Mouse (Mus musculus) thymus, adult 2 months (tissue): ENCODE data around the gene Dst. TPM values are rescaled to one million over a fixed set of nuclear protein-coding genes. Genes with fewer than 3 reads are reported as not detected.

ENCODE experiments used
- DNase-seq: peaks from one replicate; pipeline ENCODE4 v3.0.0; 2021
- H3K27ac ChIP-seq: fragments of 200-500 bp; 2 replicates; pipeline ENCODE4 v1.5.1; 2012; ENCODE audit warnings: low read length, control low read depth; ENCODE audit not compliant: control insufficient read depth, insufficient read depth
- H3K27me3 ChIP-seq: fragments of 200-500 bp; 2 replicates; pipeline ENCODE4 v1.6.1; 2012; ENCODE audit warnings: mild to moderate bottlenecking, low read length, moderate library complexity, mixed read lengths; ENCODE audit not compliant: control insufficient read depth, insufficient read depth
- H3K36me3 ChIP-seq: fragments of 200-500 bp; 2 replicates; pipeline ENCODE4 v1.6.1; 2012; ENCODE audit warnings: mild to moderate bottlenecking, low read length, moderate library complexity; ENCODE audit not compliant: control insufficient read depth, insufficient read depth
- H3K4me1 ChIP-seq: fragments of 200-500 bp; replicated peaks from 2 replicates; pipeline ENCODE4 v1.6.1; 2012; ENCODE audit warnings: low read length; ENCODE audit not compliant: control insufficient read depth, insufficient read depth
- H3K4me3 ChIP-seq: fragments of 200-500 bp; 2 replicates; pipeline ENCODE4 v1.5.1; 2012; ENCODE audit warnings: mild to moderate bottlenecking, low read length, control low read depth, moderate library complexity; ENCODE audit not compliant: control insufficient read depth, insufficient read depth
- CTCF ChIP-seq: fragments of 200-500 bp; IDR thresholded peaks from 2 replicates; pipeline ENCODE4 v1.5.1; 2012; ENCODE audit warnings: mild to moderate bottlenecking, control low read depth, low read length, moderate library complexity, borderline replicate concordance; ENCODE audit not compliant: control insufficient read depth, poor library complexity, insufficient read depth; ENCODE audit errors: extremely low read depth
- POLR2A ChIP-seq: fragments of 200-500 bp; IDR thresholded peaks from 2 replicates; pipeline ENCODE4 v1.6.1; 2012; ENCODE audit warnings: mild to moderate bottlenecking, low read length, control low read depth, moderate library complexity; ENCODE audit not compliant: control insufficient read depth, poor library complexity, insufficient read depth; ENCODE audit errors: extremely low read depth
- WGBS: fragments of 180-500 bp; shearing (Covaris S2); methylation state at CpG from one replicate; pipeline ENCODE4 v1.1.7; 2018; 5-methylcytosine and 5-hydroxymethylcytosine counted together
- polyA plus RNA-seq: library from polyadenylated mRNA; depleted of rRNA; stranded (reverse); fragments of >200 nt; gene quantifications from 2 replicates; pipeline ENCODE4 v1.2.3, GENCODE M21; 2012

Dst gene
- polyA plus RNA-seq, 1 experiment = 24.2 TPM

- WGBS = 25% methylated on average over 5 of the region's 5 CpGs
- H3K27me3 ChIP-seq = no peaks in the 10 kb centered on the region
- TF ChIP-seq POLR2A (no peak), CTCF (no peak)
- DNase-seq = no peak
- H3K4me1 ChIP-seq = no peaks in the 10 kb centered on the region
- no peak overlapping the region for H3K4me3 ChIP-seq
- H3K36me3 ChIP-seq = no peaks in the 10 kb centered on the region
- no peak overlapping the region for H3K27ac ChIP-seq
These were observed 8.5 kb downstream of the Dst start for GRCm38 (mm10) chr1:33916554-33916953.

- Histone ChIP-seq H3K4me3 (no peak overlapping the region), H3K27ac (no peak overlapping the region), H3K4me1 (no peaks in the 10 kb centered on the region), H3K36me3 (no peaks in the 10 kb centered on the region), H3K27me3 (no peaks in the 10 kb centered on the region)
- no peak for DNase-seq
- WGBS = 89% methylated on average over 7 of the region's 7 CpGs
- TF ChIP-seq CTCF (no peak), POLR2A (no peak)
These were observed 14.9 kb downstream of the Dst start for GRCm38 (mm10) chr1:33922975-33923374.

GRCm38 (mm10) chr1:33925283-33925682 is 17.3 kb downstream of the Dst start:
- WGBS = 50% methylated on average over 3 of the region's 3 CpGs
- no peaks in the 10 kb centered on the region for H3K27me3 ChIP-seq
- H3K27ac ChIP-seq = no peak overlapping the region

GRCm38 (mm10) chr1:33927466-33927865 is 19.4 kb downstream of the Dst start:
- H3K36me3 ChIP-seq = no peaks in the 10 kb centered on the region
- H3K4me1 ChIP-seq = no peaks in the 10 kb centered on the region
- H3K4me3 ChIP-seq = no peak overlapping the region
- no peak overlapping the region for H3K27ac ChIP-seq
- TF ChIP-seq CTCF (no peak), POLR2A (no peak)
- no peaks in the 10 kb centered on the region for H3K27me3 ChIP-seq
- WGBS = 89% methylated on average over 7 of the region's 7 CpGs
- no peak for DNase-seq

More at GRCm38 (mm10) chr1:33925283-33925682, 17.3 kb downstream of the Dst start:
- no peak overlapping the region for H3K4me3 ChIP-seq
- H3K36me3 ChIP-seq = no peaks in the 10 kb centered on the region
- no peak for DNase-seq
- TF ChIP-seq POLR2A = no peak
- TF ChIP-seq CTCF = no peak
- no peaks in the 10 kb centered on the region for H3K4me1 ChIP-seq

- DNase-seq = no peak
- Histone ChIP-seq H3K4me3 (no peak overlapping the region), H3K4me1 (no peaks in the 10 kb centered on the region), H3K27me3 (no peaks in the 10 kb centered on the region), H3K27ac (no peak overlapping the region), H3K36me3 (no peaks in the 10 kb centered on the region)
- 96% methylated on average over 8 of the region's 8 CpGs for WGBS
- no peak for TF ChIP-seq POLR2A
- no peak for TF ChIP-seq CTCF
These were observed 23.8 kb downstream of the Dst start for GRCm38 (mm10) chr1:33931791-33932190.

- no peaks in the 10 kb centered on the region for H3K36me3 ChIP-seq
- no peak overlapping the region for H3K27ac ChIP-seq
- DNase-seq = no peak
- H3K27me3 ChIP-seq = no peaks in the 10 kb centered on the region
- no peaks in the 10 kb centered on the region for H3K4me1 ChIP-seq
- WGBS = 97% methylated on average over 3 of the region's 3 CpGs
- no peak overlapping the region for H3K4me3 ChIP-seq
- TF ChIP-seq CTCF (no peak), POLR2A (no peak)
These were observed 24.2 kb downstream of the Dst start for GRCm38 (mm10) chr1:33932196-33932595.

GRCm38 (mm10) chr1:33932845-33933499 is 24.9 kb downstream of the Dst start:
- Histone ChIP-seq H3K4me1 (no peaks in the 10 kb centered on the region), H3K27ac (no peak overlapping the region), H3K4me3 (no peak overlapping the region), H3K36me3 (no peaks in the 10 kb centered on the region), H3K27me3 (no peaks in the 10 kb centered on the region)
- TF ChIP-seq POLR2A = no peak
- no peak for TF ChIP-seq CTCF
- 89% methylated on average over 14 of the region's 14 CpGs for WGBS
- DNase-seq = no peak
